Mouse (Mus musculus): ENCODE data around the gene Sh3rf1. TPM values are rescaled to one million over a fixed set of nuclear protein-coding genes. Genes with fewer than 3 reads are reported as not detected.

Sh3rf1 gene
- polyA plus RNA-seq (2016; fragmentation: Nextera tagmentation; extraction: Ambion mirVana): 9.1 and 10.7 TPM in 2 replicates

GRCm38 (mm10) chr8:61223729-61224379 is at the start of gene Sh3rf1:
Gene Sh3rf1, plus strand, starts transcription at chr8:61223872.
- Histone ChIP-seq H3K27me3 (no peaks in the 10 kb centered on the region), H3K27ac (peak within 1 kb of the TSS; percentile 81), H3K9ac (replicated peaks) (peak within 1 kb of the TSS; percentile 81), H3K36me3 (peaks cover 6% of the 10 kb centered on the region; the same call in 1 of the 2 replicates), H3K4me2 (peak within 1 kb of the TSS; percentile 94), H3K4me1 (replicated peaks) (peaks cover 20% of the 10 kb centered on the region), H3K4me3 (replicated peaks) (peak within 1 kb of the TSS; percentile 84), H3K9me3 (no peaks in the 10 kb centered on the region)
- under 1% methylated on average over 68 of the region's 84 CpGs for WGBS
- peak; percentile 77 for ATAC-seq (ENCODE audit: insufficient number of reproducible peaks, insufficient read depth, low FRiP score, low TSS enrichment, low read depth)

GRCm38 (mm10) chr8:61173921-61174492 is 49.7 kb upstream of the Sh3rf1 start:
- Histone ChIP-seq H3K4me1 (replicated peaks) (0 out of 2 replicates have a peak, but pooled peaks cover 2% of the 10 kb centered on the region), H3K27ac (no peak overlapping the region), H3K4me3 (replicated peaks) (no peak overlapping the region), H3K36me3 (no peaks in the 10 kb centered on the region), H3K4me2 (no peak overlapping the region), H3K27me3 (no peaks in the 10 kb centered on the region), H3K9ac (replicated peaks) (no peak overlapping the region), H3K9me3 (no peaks in the 10 kb centered on the region)
- WGBS: 61% methylated on average over 7 of the region's 7 CpGs
- ATAC-seq (ENCODE audit: insufficient number of reproducible peaks, insufficient read depth, low FRiP score, low TSS enrichment, low read depth): no peak

GRCm38 (mm10) chr8:61175876-61176275 is 47.8 kb upstream of the Sh3rf1 start:
- H3K36me3 ChIP-seq: no peaks in the 10 kb centered on the region
- no peak for ATAC-seq (ENCODE audit: insufficient number of reproducible peaks, insufficient read depth, low FRiP score, low TSS enrichment, low read depth)
- H3K4me3 ChIP-seq (replicated peaks): no peak overlapping the region
- 94% methylated on average over 2 of the region's 2 CpGs for WGBS
- 0 out of 2 replicates have a peak, but pooled peaks cover 5% of the 10 kb centered on the region for H3K4me1 ChIP-seq (replicated peaks)
- no peak overlapping the region for H3K9ac ChIP-seq (replicated peaks)
- H3K27ac ChIP-seq: no peak overlapping the region
- H3K27me3 ChIP-seq: no peaks in the 10 kb centered on the region
- no peak overlapping the region for H3K4me2 ChIP-seq
- no peaks in the 10 kb centered on the region for H3K9me3 ChIP-seq

GRCm38 (mm10) chr8:61177680-61178593 is 45.7 kb upstream of the Sh3rf1 start:
- ATAC-seq (ENCODE audit: insufficient number of reproducible peaks, insufficient read depth, low FRiP score, low TSS enrichment, low read depth): no peak
- no peaks in the 10 kb centered on the region for H3K9me3 ChIP-seq
- no peak overlapping the region for H3K4me2 ChIP-seq
- H3K4me3 ChIP-seq (replicated peaks): no peak overlapping the region
- no peak overlapping the region for H3K9ac ChIP-seq (replicated peaks)
- H3K4me1 ChIP-seq (replicated peaks): 0 out of 2 replicates have a peak, but pooled peaks cover 5% of the 10 kb centered on the region
- 79% methylated on average over 12 of the region's 12 CpGs for WGBS
- no peaks in the 10 kb centered on the region for H3K36me3 ChIP-seq
- no peaks in the 10 kb centered on the region for H3K27me3 ChIP-seq
- no peak overlapping the region for H3K27ac ChIP-seq

- no peak overlapping the region for H3K9ac ChIP-seq (replicated peaks)
- H3K4me1 ChIP-seq (replicated peaks): 0 out of 2 replicates have a peak, but pooled peaks cover 5% of the 10 kb centered on the region
- 65% methylated on average over 11 of the region's 11 CpGs for WGBS
- no peak overlapping the region for H3K4me3 ChIP-seq (replicated peaks)
- no peak overlapping the region for H3K27ac ChIP-seq
- no peak for ATAC-seq (ENCODE audit: insufficient number of reproducible peaks, insufficient read depth, low FRiP score, low TSS enrichment, low read depth)
- H3K4me2 ChIP-seq: no peak overlapping the region
- H3K27me3 ChIP-seq: no peaks in the 10 kb centered on the region
- H3K36me3 ChIP-seq: no peaks in the 10 kb centered on the region
- no peaks in the 10 kb centered on the region for H3K9me3 ChIP-seq
Observed at GRCm38 (mm10) chr8:61178594-61179140, 45.0 kb upstream of the Sh3rf1 start.

- H3K4me3 ChIP-seq (replicated peaks): no peak overlapping the region
- 0 out of 2 replicates have a peak, but pooled peaks cover 5% of the 10 kb centered on the region for H3K4me1 ChIP-seq (replicated peaks)
- no peak overlapping the region for H3K27ac ChIP-seq
- H3K36me3 ChIP-seq: no peaks in the 10 kb centered on the region
- no peaks in the 10 kb centered on the region for H3K9me3 ChIP-seq
- 88% methylated on average over 2 of the region's 2 CpGs for WGBS
- ATAC-seq (ENCODE audit: insufficient number of reproducible peaks, insufficient read depth, low FRiP score, low TSS enrichment, low read depth): no peak
- H3K27me3 ChIP-seq: no peaks in the 10 kb centered on the region
- no peak overlapping the region for H3K4me2 ChIP-seq
- H3K9ac ChIP-seq (replicated peaks): no peak overlapping the region
Observed at GRCm38 (mm10) chr8:61181592-61181991, 42.1 kb upstream of the Sh3rf1 start.

GRCm38 (mm10) chr8:61182020-61182419 is 41.7 kb upstream of the Sh3rf1 start:
- no peaks in the 10 kb centered on the region for H3K36me3 ChIP-seq
- 90% methylated on average over 4 of the region's 4 CpGs for WGBS
- ATAC-seq (ENCODE audit: insufficient number of reproducible peaks, insufficient read depth, low FRiP score, low TSS enrichment, low read depth): no peak
- 0 out of 2 replicates have a peak, but pooled peaks cover 5% of the 10 kb centered on the region for H3K4me1 ChIP-seq (replicated peaks)
- no peak overlapping the region for H3K27ac ChIP-seq
- H3K27me3 ChIP-seq: no peaks in the 10 kb centered on the region
- H3K4me2 ChIP-seq: no peak overlapping the region
- no peak overlapping the region for H3K4me3 ChIP-seq (replicated peaks)
- H3K9me3 ChIP-seq: no peaks in the 10 kb centered on the region
- no peak overlapping the region for H3K9ac ChIP-seq (replicated peaks)

GRCm38 (mm10) chr8:61185274-61186198 is 38.1 kb upstream of the Sh3rf1 start:
- Histone ChIP-seq H3K4me1 (replicated peaks) (no peaks in the 10 kb centered on the region), H3K27me3 (no peaks in the 10 kb centered on the region), H3K36me3 (no peaks in the 10 kb centered on the region), H3K9ac (replicated peaks) (no peak overlapping the region), H3K9me3 (no peaks in the 10 kb centered on the region), H3K27ac (no peak overlapping the region), H3K4me3 (replicated peaks) (no peak overlapping the region), H3K4me2 (no peak overlapping the region)
- ATAC-seq (ENCODE audit: insufficient number of reproducible peaks, insufficient read depth, low FRiP score, low TSS enrichment, low read depth): no peak
- WGBS: 74% methylated on average over 5 of the region's 5 CpGs

GRCm38 (mm10) chr8:61194306-61194925 is 29.3 kb upstream of the Sh3rf1 start:
- H3K9ac ChIP-seq (replicated peaks): no peak overlapping the region
- no peak for ATAC-seq (ENCODE audit: insufficient number of reproducible peaks, insufficient read depth, low FRiP score, low TSS enrichment, low read depth)
- no peaks in the 10 kb centered on the region for H3K27me3 ChIP-seq
- no peak overlapping the region for H3K27ac ChIP-seq
- no peaks in the 10 kb centered on the region for H3K36me3 ChIP-seq
- H3K4me1 ChIP-seq (replicated peaks): no peaks in the 10 kb centered on the region
- H3K4me3 ChIP-seq (replicated peaks): no peak overlapping the region
- H3K4me2 ChIP-seq: no peak overlapping the region
- WGBS: 78% methylated on average over 5 of the region's 5 CpGs
- H3K9me3 ChIP-seq: no peaks in the 10 kb centered on the region; the same call in 1 of the 2 replicates

All from limb, embryonic 12.5 days (tissue).